Mouse (Mus musculus) heart, adult 8-10 months (tissue): ENCODE data around the gene Gm21992. TPM values are rescaled to one million over a fixed set of nuclear protein-coding genes. Genes with fewer than 3 reads are reported as not detected.

Experiments
- DNase-seq: peaks from one replicate; pipeline ENCODE4 v3.0.0; 2022; ENCODE audit warnings: low spot score
- total RNA-seq, 4 experiments: library from RNA; stranded (reverse); gene quantifications; 2 replicates each; pipeline ENCODE4 v1.2.4; 2022

Gene Gm21992
- total RNA-seq, 4 experiments from 2014 or later = 10.8 to 23.0 (median 16.2) TPM

GRCm38 (mm10) chr19:4749975-4750374 lies 61.4 kb downstream of the Gm21992 start:
- no peak for DNase-seq

GRCm38 (mm10) chr19:4748493-4748892 lies 62.9 kb downstream of the Gm21992 start:
- DNase-seq = no peak

- DNase-seq = no peak
These were observed 63.6 kb downstream of the Gm21992 start for GRCm38 (mm10) chr19:4747631-4748312.

GRCm38 (mm10) chr19:4746611-4747010 lies 64.8 kb downstream of the Gm21992 start:
- DNase-seq = no peak

GRCm38 (mm10) chr19:4745681-4746080 lies 65.7 kb downstream of the Gm21992 start:
- DNase-seq = no peak

- DNase-seq = no peak
These were observed 66.4 kb downstream of the Gm21992 start for GRCm38 (mm10) chr19:4745057-4745456.

GRCm38 (mm10) chr19:4744026-4744425 lies 67.4 kb downstream of the Gm21992 start:
- no peak for DNase-seq

- DNase-seq = no peak
These were observed 67.9 kb downstream of the Gm21992 start for GRCm38 (mm10) chr19:4743524-4743923.

GRCm38 (mm10) chr19:4742229-4742628 lies 69.2 kb downstream of the Gm21992 start:
- DNase-seq = no peak

GRCm38 (mm10) chr19:4741482-4741881 lies 69.9 kb downstream of the Gm21992 start:
- no peak for DNase-seq

GRCm38 (mm10) chr19:4739762-4740161 lies 71.7 kb downstream of the Gm21992 start:
- no peak for DNase-seq

- no peak for DNase-seq
These were observed 72.4 kb downstream of the Gm21992 start for GRCm38 (mm10) chr19:4739053-4739452.

GRCm38 (mm10) chr19:4737866-4738265 lies 73.5 kb downstream of the Gm21992 start:
- DNase-seq = no peak

GRCm38 (mm10) chr19:4733052-4733451 lies 78.4 kb downstream of the Gm21992 start:
- no peak for DNase-seq

GRCm38 (mm10) chr19:4729186-4729585 lies 82.2 kb downstream of the Gm21992 start:
- no peak for DNase-seq

- no peak for DNase-seq
These were observed 90.7 kb downstream of the Gm21992 start for GRCm38 (mm10) chr19:4720671-4721244.

- no peak for DNase-seq
These were observed 91.3 kb downstream of the Gm21992 start for GRCm38 (mm10) chr19:4720112-4720511.

- no peak for DNase-seq
These were observed 92.1 kb downstream of the Gm21992 start for GRCm38 (mm10) chr19:4719351-4719764.

- DNase-seq = no peak
These were observed 92.7 kb downstream of the Gm21992 start for GRCm38 (mm10) chr19:4718716-4719115.

GRCm38 (mm10) chr19:4717281-4717680 lies 94.1 kb downstream of the Gm21992 start:
- no peak for DNase-seq

GRCm38 (mm10) chr19:4716756-4717155 lies 94.7 kb downstream of the Gm21992 start:
- no peak for DNase-seq

- DNase-seq = no peak
These were observed 97.5 kb downstream of the Gm21992 start for GRCm38 (mm10) chr19:4713886-4714285.

- no peak for DNase-seq
These were observed 98.5 kb downstream of the Gm21992 start for GRCm38 (mm10) chr19:4712781-4713526.
